Comparison of ENCODE assay signal across 17 mouse cellular contexts in genomic region chr4:48108591-48108990, GRCm38 (mm10). TPM values are rescaled to one million over a fixed set of nuclear protein-coding genes. Genes with fewer than 3 reads are reported as not detected.
DNase-seq lines count a peak whose midpoint lies in the region; ATAC-seq and TF ChIP-seq lines count a peak whose summit lies in the region.
"Had no signal": no experiment of that assay in that cellular context is flagged by ENCODE, and none has a peak within 500 bp of the region (broad histone marks: within the 10 kb centered on the region; RNA-seq: fewer than 3 reads in every experiment).

No protein-coding gene starts in this region.

- TF ChIP-seq POLR2A in spleen, adult 2 months (IDR thresholded peaks at IDR 0.05; ENCODE audit: low read depth, low read length) = no peak

- no peak overlapping the region for H3K4me3 ChIP-seq in spleen, adult 2 months (ENCODE audit: extremely low read depth, insufficient read depth, insufficient read length)
- H3K4me3 ChIP-seq: forebrain, embryonic 15.5 days; heart, embryonic 13.5 days; liver, embryonic 12.5 days; neural tube, embryonic 13.5 days had no signal

- peak; percentile 29 to 42; a peak in 1 of 4 replicates for ATAC-seq in hematopoietic stem cell, adult 5-6 weeks (replicated peaks in 1 of 2; ENCODE audit: insufficient read depth in 1 of 2, low FRiP score in 2 of 2, low TSS enrichment in 1 of 2, low read depth in 1 of 2, poor library complexity in 2 of 2, severe bottlenecking in 2 of 2)
- ATAC-seq: forebrain, embryonic 15.5 days; inflammation-experienced regulatory T-cells, adult 6 months; liver, embryonic 12.5 days; midbrain, embryonic 16.5 days had no signal

- DNase-seq in kidney, adult 9 months = peak; percentile 9
- DNase-seq in kidney, postnatal 10 days = no peak
- peak; percentile 53 to 63 for DNase-seq in spleen, adult 2 months (ENCODE audit: low read depth in 1 of 2, low spot score in 2 of 2)
- no peak for DNase-seq in spleen, adult 12 weeks (ENCODE audit: low spot score)
- DNase-seq in embryo, embryonic 10 days (ENCODE audit: low spot score) = no peak
- DNase-seq in urinary bladder, postnatal 25 days (ENCODE audit: low spot score) = no peak
- DNase-seq: adrenal gland, postnatal 25 days; cerebellum, adult 9-11 months; gastrocnemius, postnatal 14 days; retina, postnatal 1 day had no signal

- WGBS in spleen, adult 2 months = 29% methylated on average over 2 of the region's 2 CpGs

- H3K27me3 ChIP-seq in spleen, adult 2 months (ENCODE audit: control insufficient read depth, insufficient read depth, low read length) = no peaks in the 10 kb centered on the region
- H3K27me3 ChIP-seq: forebrain, embryonic 15.5 days; heart, embryonic 13.5 days; liver, embryonic 12.5 days; neural tube, embryonic 13.5 days had no signal

- peaks cover 13% of the 10 kb centered on the region; the same call in 1 of the 2 replicates for H3K4me1 ChIP-seq in spleen, adult 2 months (ENCODE audit: control insufficient read depth, insufficient read depth, insufficient read length)
- H3K4me1 ChIP-seq: forebrain, embryonic 15.5 days; heart, embryonic 13.5 days; liver, embryonic 12.5 days; neural tube, embryonic 13.5 days had no signal

- peak overlapping the region; percentile 56; the same call in 1 of the 2 replicates for H3K27ac ChIP-seq in spleen, adult 2 months (ENCODE audit: insufficient read depth, low read length)
- H3K27ac ChIP-seq: forebrain, embryonic 15.5 days; heart, embryonic 13.5 days; liver, embryonic 12.5 days; neural tube, embryonic 13.5 days had no signal

- no peak for TF ChIP-seq CTCF in spleen, adult 2 months (IDR thresholded peaks at IDR 0.05; ENCODE audit: extremely low read depth, insufficient read depth, insufficient read length, insufficient replicate concordance)

- no peaks in the 10 kb centered on the region for H3K36me3 ChIP-seq in spleen, adult 2 months (ENCODE audit: control insufficient read depth, insufficient read depth, low read length)
- H3K36me3 ChIP-seq: forebrain, embryonic 15.5 days; heart, embryonic 13.5 days; liver, embryonic 12.5 days; neural tube, embryonic 13.5 days had no signal

RNA-seq across cellular contexts. Expression of gene Stx17, which starts 16.1 kb away (rescaled TPM):
- 3.1 and 4.0 TPM in 2 replicates for polyA plus RNA-seq in spleen, adult 2 months (2012; rRNA removed)
- 14.3 and 35.6 TPM in 2 replicates for total RNA-seq in hematopoietic stem cell, adult 5-6 weeks (2017)

Comparison
In these comparisons a context has a peak if more than half of its experiments do, and no peak if none do; other contexts are left out.
1. DNase-seq: peak in kidney, adult 9 months (single experiment) and spleen, adult 2 months (2 of 2); none in kidney, postnatal 10 days (single experiment), spleen, adult 12 weeks (single experiment), embryo, embryonic 10 days (single experiment) and urinary bladder, postnatal 25 days (single experiment).